Mouse (Mus musculus) neural tube, embryonic 11.5 days (tissue): Measurements from ENCODE around the gene Afap1. TPM values are rescaled to one million over a fixed set of nuclear protein-coding genes. Genes with fewer than 3 reads are reported as not detected.

Experiments
- ATAC-seq: fragments of 200-750 bp; cut with Nextera tagmentation; 2 replicates; pipeline ENCODE4 v1.8.0; 2017; ENCODE audit warnings: moderate number of reproducible peaks, mild to moderate bottlenecking, moderate TSS enrichment, moderate library complexity; ENCODE audit not compliant: insufficient read depth, low FRiP score, low TSS enrichment
- DNase-seq: peaks from one replicate; pipeline ENCODE4 v3.0.0-alpha.2; 2015; ENCODE audit warnings: low spot score
- H3K27ac ChIP-seq: fragments of 300-500 bp; sonication (generic); 2 replicates; pipeline ENCODE4 v1.5.1; 2014; ENCODE audit warnings: low read depth, mild to moderate bottlenecking, low read length
- H3K27me3 ChIP-seq: fragments of 300-500 bp; sonication (generic); 2 replicates; pipeline ENCODE4 v1.6.1; 2014; ENCODE audit warnings: mild to moderate bottlenecking, low read length, mixed read lengths; ENCODE audit not compliant: control insufficient read depth, insufficient read depth
- H3K36me3 ChIP-seq: fragments of 300-500 bp; sonication (generic); 2 replicates; pipeline ENCODE4 v1.6.1; 2014; ENCODE audit warnings: mild to moderate bottlenecking, low read length, moderate library complexity, mixed read lengths; ENCODE audit not compliant: control insufficient read depth, insufficient read depth
- H3K4me1 ChIP-seq: fragments of 300-500 bp; sonication (generic); 2 replicates; pipeline ENCODE4 v1.6.1; 2014; ENCODE audit warnings: low read length, mixed read lengths; ENCODE audit not compliant: control insufficient read depth, insufficient read depth
- H3K4me2 ChIP-seq: fragments of 300-500 bp; sonication (generic); 2 replicates; pipeline ENCODE4 v1.6.1; 2014; ENCODE audit warnings: low read depth, mild to moderate bottlenecking, moderate library complexity
- H3K4me3 ChIP-seq: fragments of 300-500 bp; sonication (generic); 2 replicates; pipeline ENCODE4 v1.5.1; 2014; ENCODE audit warnings: low read depth, low read length
- H3K9ac ChIP-seq: fragments of 300-500 bp; sonication (generic); 2 replicates; pipeline ENCODE4 v1.6.1; 2014; ENCODE audit warnings: mild to moderate bottlenecking, low read length
- H3K9me3 ChIP-seq: fragments of 300-500 bp; sonication (generic); 2 replicates; pipeline ENCODE4 v1.6.1; 2016; ENCODE audit warnings: low read length; ENCODE audit not compliant: control insufficient read depth
- WGBS: fragments of 180-500 bp; shearing (Covaris S2); extraction: QIAGEN DNeasy Blood & Tissue Kit; methylation state at CpG from one replicate; pipeline ENCODE4 v1.1.7; 2014; 5-methylcytosine and 5-hydroxymethylcytosine counted together
- polyA plus RNA-seq: library from polyadenylated mRNA; unstranded; fragments of >200 nt; fragmentation: Nextera tagmentation; extraction: Ambion mirVana; gene quantifications from 2 replicates; pipeline ENCODE4 v1.2.1, GENCODE M21; 2014

Afap1 gene
- polyA plus RNA-seq, 1 experiment from 2014 or later = 61.8 TPM

DNA sequence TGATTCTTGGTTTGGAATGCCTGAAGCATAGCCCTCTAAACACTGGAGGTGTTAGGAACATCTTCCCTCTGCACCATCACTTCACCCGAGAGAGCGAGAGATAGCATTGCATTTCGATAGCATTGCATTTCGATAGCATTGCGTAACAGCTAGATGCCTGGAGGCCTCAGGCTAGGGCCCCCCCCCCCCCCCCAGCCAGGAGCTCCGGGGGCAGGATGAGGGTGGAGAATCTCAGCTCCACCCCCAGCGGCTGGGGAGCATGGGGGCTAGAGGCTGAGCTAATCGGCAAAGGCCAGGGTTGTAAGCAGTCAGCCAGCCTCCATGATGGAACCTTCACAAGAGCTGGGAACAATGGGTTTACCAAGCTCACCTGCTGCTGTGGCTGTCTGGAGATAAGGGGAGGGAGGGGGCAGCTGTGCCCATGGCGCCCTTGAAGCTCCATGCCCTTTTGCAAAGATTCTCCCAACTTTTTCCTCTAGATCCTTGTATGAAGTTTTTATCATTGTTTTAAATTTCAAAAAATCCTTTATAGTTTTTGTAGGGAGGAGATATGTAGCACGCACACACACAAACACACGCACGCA is 8.2 kb downstream of the Afap1 start:
- no peaks in the 10 kb centered on the region for H3K9me3 ChIP-seq
- no peaks in the 10 kb centered on the region for H3K27me3 ChIP-seq
- no peak overlapping the region for H3K4me3 ChIP-seq
- ATAC-seq = no peak
- no peak for DNase-seq
- peak overlapping the region; percentile 20; the same call in 1 of the 2 replicates for H3K27ac ChIP-seq
- no peak overlapping the region for H3K4me2 ChIP-seq
- H3K36me3 ChIP-seq = no peaks in the 10 kb centered on the region
- H3K9ac ChIP-seq = no peak overlapping the region
- 42% methylated on average over 12 of the region's 12 CpGs for WGBS
- peaks cover 35% of the 10 kb centered on the region for H3K4me1 ChIP-seq

DNA sequence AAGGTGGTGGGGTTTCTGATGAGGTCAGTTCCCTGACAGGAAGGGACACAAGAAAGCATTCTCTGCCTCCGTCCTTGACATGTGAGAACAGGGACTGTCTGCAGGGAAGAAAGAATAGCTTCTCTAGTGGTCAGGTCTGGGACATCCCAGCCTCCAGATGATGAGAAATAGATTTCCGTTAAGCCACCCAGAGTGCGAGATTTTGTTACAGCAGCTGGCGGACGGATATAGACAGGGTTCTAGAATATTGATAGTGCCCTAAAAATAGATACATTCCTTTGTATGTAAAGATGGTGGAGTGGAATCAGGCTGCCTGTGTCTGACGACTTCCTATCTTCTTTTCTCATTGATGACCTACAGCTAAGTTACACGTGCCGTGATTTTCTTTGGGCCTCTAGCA is 10.3 kb downstream of the Afap1 start:
- H3K4me1 ChIP-seq = peaks cover 46% of the 10 kb centered on the region
- no peak for ATAC-seq

DNA sequence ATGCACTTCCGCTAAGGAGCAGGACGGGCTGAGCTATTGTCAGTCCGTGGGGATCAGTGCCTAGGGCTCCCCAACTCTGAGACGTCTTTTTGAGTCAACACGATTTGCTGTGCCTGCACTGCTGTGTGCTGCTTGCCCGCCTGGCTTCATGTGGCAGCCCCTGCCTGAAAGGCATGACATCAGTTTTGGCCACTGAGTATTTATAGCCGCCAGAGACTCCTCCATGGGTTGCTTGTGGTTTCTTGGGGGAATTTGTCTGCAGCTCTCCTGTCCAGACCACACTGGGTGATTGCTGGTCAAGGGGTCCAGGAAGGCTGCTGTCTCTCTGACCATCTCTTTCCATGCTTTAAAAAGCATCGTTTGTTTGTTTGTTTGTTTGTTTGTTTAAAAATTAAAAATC is 12.2 kb downstream of the Afap1 start:
- WGBS = 59% methylated on average over 8 of the region's 8 CpGs
- peaks cover 55% of the 10 kb centered on the region for H3K4me1 ChIP-seq
- ATAC-seq (no peak), DNase-seq (no peak)
- no peaks in the 10 kb centered on the region for H3K27me3 ChIP-seq
- no peaks in the 10 kb centered on the region for H3K36me3 ChIP-seq
- no peaks in the 10 kb centered on the region for H3K9me3 ChIP-seq
- H3K9ac ChIP-seq = no peak overlapping the region
- no peak overlapping the region for H3K27ac ChIP-seq
- no peak overlapping the region for H3K4me2 ChIP-seq
- H3K4me3 ChIP-seq = no peak overlapping the region

More for the DNA sequence above, 10.3 kb downstream of the Afap1 start:
- Histone ChIP-seq H3K4me3 (no peak overlapping the region), H3K9ac (no peak overlapping the region), H3K4me2 (no peak overlapping the region), H3K27me3 (no peaks in the 10 kb centered on the region), H3K9me3 (no peaks in the 10 kb centered on the region), H3K36me3 (no peaks in the 10 kb centered on the region), H3K27ac (no peak overlapping the region)
- 77% methylated on average over 8 of the region's 8 CpGs for WGBS
- DNase-seq = no peak

DNA sequence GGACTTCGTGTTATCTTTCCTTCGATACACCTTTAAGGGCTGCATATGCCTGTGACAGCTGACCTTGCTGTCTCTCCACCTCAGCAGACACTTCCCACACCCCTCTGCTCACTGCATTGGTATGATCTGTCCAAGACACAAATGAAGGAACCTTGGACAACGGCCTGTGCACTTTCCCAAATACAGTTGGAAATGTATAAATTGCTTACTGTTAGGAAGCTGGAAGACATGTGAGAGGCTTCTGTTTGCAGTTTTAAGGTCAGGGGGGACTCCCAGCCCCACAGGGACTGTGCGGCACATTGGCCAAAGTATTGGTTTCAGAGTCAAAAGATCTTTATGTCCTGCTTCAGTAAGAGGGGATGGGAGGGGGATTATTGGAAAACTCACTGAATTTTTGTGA is 14.0 kb downstream of the Afap1 start:
- H3K27ac ChIP-seq = peak overlapping the region; percentile 79
- no peak overlapping the region for H3K4me3 ChIP-seq
- H3K36me3 ChIP-seq = no peaks in the 10 kb centered on the region
- no peak overlapping the region for H3K9ac ChIP-seq
- ATAC-seq (no peak), DNase-seq (no peak)
- peaks cover 45% of the 10 kb centered on the region for H3K4me1 ChIP-seq
- H3K4me2 ChIP-seq = no peak overlapping the region
- H3K9me3 ChIP-seq = no peaks in the 10 kb centered on the region
- 81% methylated on average over 4 of the region's 4 CpGs for WGBS
- H3K27me3 ChIP-seq = no peaks in the 10 kb centered on the region

DNA sequence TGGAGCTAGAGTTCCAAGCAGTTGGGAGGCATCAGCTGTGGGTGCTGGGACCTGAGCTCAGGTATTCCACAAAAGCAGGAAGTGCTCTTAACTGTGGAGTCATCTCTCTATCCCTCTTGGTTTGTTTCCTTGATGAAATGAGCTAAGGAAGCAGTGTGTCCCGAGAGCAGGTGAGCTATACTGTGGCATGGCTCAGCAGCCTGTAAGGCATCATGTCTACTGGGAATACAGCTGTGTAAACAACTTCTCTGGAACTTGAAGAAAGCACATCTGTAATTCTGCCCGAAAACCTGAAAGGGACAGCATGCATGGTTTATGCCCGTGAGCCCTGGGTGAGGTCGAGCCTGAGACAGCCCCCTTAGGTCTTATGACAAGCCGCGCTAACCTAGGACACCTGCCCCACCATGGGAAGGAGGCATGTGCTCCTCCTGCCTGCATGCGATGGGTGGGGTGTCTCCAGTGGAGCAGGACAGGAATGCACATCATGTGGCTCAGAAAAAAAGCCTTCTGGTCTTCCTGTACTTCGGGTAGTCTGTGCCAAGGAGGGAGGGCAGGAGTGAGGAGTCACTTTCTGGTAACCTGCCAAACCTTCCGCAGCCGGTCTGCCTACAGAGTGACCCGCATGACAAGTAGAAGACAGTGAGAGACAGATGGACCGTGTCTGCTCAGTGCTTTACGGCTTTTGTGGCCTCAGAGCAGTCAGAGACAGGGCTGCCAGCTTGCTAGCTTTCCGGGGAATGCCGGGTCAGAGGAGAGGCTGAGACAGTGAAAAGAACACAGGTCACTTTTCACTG is 14.7 kb downstream of the Afap1 start:
- Histone ChIP-seq H3K9me3 (no peaks in the 10 kb centered on the region), H3K4me2 (peak overlapping the region; percentile 29; the same call in 1 of the 2 replicates), H3K4me1 (peaks cover 45% of the 10 kb centered on the region), H3K27ac (peak overlapping the region; percentile 79), H3K27me3 (no peaks in the 10 kb centered on the region), H3K4me3 (no peak overlapping the region), H3K9ac (no peak overlapping the region), H3K36me3 (no peaks in the 10 kb centered on the region)
- DNase-seq (peak; percentile 64), ATAC-seq (peak; percentile 84)
- 35% methylated on average over 15 of the region's 15 CpGs for WGBS

DNA sequence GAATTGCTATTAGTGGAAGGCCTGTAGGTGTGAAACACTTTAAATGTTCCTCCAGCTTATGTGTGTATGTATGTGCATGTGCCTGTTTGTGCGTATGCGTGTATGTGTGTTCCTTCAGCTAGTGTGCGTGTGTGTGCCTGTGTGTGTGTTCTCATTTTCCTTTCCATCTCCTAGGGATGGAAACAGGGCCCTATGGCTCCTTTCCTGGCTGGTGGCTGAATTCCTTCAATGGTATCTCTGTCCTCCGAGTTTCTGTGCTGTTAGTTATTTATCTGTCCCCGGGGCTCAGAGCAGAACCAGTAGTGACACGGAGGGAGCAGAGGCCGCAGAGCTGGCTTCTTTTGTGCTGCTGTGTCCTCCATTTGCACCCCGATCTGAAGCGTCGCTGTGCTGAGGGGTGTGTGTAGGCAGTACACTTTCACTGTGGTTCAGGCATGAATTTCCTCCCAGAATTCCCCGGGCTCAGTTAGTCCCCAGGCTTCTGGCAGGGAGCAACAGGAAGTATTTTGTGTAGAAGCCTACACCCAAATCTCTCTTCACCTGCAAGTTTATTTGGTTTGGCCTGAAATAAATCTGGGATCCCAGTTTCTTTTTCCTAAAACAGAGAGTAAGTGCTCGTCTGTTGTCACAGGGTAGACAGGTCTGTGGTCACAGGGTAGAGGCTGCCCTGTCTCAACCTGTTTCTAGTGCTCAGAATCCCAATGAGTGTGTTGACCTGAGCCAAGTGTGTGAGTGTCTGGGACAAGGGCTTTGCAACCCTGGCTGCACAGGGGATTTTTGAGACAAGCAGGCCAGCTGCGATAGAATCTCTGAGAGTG is 15.7 kb downstream of the Afap1 start:
- DNase-seq = no peak
- Histone ChIP-seq H3K4me2 (peak overlapping the region; percentile 12; the same call in 1 of the 2 replicates), H3K4me3 (no peak overlapping the region), H3K27me3 (no peaks in the 10 kb centered on the region), H3K36me3 (no peaks in the 10 kb centered on the region), H3K9ac (peak overlapping the region; percentile 44), H3K27ac (peak overlapping the region; percentile 79), H3K9me3 (no peaks in the 10 kb centered on the region), H3K4me1 (peaks cover 45% of the 10 kb centered on the region)
- ATAC-seq = peak; percentile 39; the same call in 1 of the 2 replicates
- WGBS = 59% methylated on average over 13 of the region's 13 CpGs

DNA sequence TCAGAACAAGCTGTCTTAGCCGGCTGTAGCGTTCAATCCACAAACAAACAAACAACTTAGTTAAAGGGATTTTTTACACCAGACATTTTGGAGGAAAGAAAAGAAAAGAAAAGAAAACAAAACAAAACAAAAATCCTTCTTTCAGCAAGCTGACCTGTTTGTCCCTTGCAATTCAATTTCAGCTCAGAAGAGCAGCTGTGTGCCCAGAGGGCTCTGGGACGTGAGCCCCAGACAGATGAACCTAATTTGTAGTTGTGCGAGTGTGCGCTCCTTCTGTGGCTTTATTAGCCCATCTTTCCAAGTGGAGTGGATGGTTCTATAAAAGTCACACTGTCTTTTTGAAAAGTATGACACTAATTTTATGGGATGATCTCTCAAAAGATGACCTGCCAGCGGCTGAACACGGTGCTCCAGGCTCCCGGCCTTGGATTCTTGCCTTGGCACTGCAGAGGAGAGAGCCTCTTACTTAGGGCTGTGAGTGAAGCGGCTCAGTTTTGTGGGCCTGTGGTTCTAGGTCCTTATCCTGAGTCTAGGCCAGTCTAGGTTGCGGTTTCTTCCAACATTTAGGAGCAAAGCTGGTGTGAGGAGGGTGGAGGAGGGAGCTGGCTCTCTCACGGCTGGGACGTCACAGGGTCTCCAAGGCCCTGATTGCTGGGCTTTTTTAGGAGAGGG is 22.6 kb downstream of the Afap1 start:
- DNase-seq = no peak
- Histone ChIP-seq H3K9ac (no peak overlapping the region), H3K4me1 (peaks cover 27% of the 10 kb centered on the region), H3K4me3 (no peak overlapping the region), H3K4me2 (no peak overlapping the region), H3K27ac (0 out of 2 replicates have a peak overlapping the region, but pooled peaks have one; percentile 34), H3K9me3 (no peaks in the 10 kb centered on the region), H3K36me3 (no peaks in the 10 kb centered on the region), H3K27me3 (no peaks in the 10 kb centered on the region)
- no peak for ATAC-seq
- WGBS = 73% methylated on average over 12 of the region's 12 CpGs

DNA sequence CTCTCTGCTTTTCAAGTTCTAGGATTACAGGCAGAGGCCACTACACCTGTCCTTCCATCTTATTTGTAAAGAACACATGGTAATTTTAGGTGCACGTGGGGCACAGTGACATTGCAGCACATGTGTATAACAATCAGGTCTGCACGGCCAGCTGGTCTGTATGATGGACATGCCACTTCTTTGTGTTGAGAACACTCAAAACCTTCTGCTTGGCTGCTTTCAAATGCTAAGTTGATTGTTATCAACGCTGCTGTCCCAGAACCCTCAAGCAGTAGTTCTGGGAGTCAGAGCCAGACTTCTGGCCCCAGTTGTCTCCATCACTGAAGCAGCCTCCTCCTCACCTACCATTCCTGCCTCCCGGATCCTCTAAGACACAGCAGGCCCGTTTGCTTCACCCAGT is 23.5 kb downstream of the Afap1 start:
- peak overlapping the region; percentile 58; the same call in 1 of the 2 replicates for H3K27ac ChIP-seq
- peaks cover 32% of the 10 kb centered on the region for H3K4me1 ChIP-seq
- 62% methylated on average over 5 of the region's 5 CpGs for WGBS
- ATAC-seq = no peak
- no peak overlapping the region for H3K9ac ChIP-seq
- no peaks in the 10 kb centered on the region for H3K27me3 ChIP-seq
- no peak for DNase-seq
- H3K9me3 ChIP-seq = no peaks in the 10 kb centered on the region
- no peak overlapping the region for H3K4me2 ChIP-seq
- no peak overlapping the region for H3K4me3 ChIP-seq
- no peaks in the 10 kb centered on the region for H3K36me3 ChIP-seq
